Mouse (Mus musculus) left cerebral cortex, postnatal 25 days (tissue): ENCODE results near the gene Alg13. TPM values are rescaled to one million over a fixed set of nuclear protein-coding genes. Genes with fewer than 3 reads are reported as not detected.
A peak's percentile ranks its signal among the peaks of the same experiment; 100 is the strongest.

Source experiments
- DNase-seq, 2 experiments: peaks; one replicate each; pipeline ENCODE4 v3.0.0; 2022; ENCODE audit warnings: low spot score in 2 of 2, mixed read lengths in 1 of 2
- intact Hi-C: fragments of 180-260 bp; cut with DNase I; formaldehyde crosslinking; loops from one replicate; pipeline ENCODE4 v1.15.1; 2025
- total RNA-seq, 2 experiments: library from RNA; stranded (reverse); gene quantifications; 2 replicates each; pipeline ENCODE4 v1.2.3; 2021

The Alg13 gene
- total RNA-seq: 10 to 100 TPM; 11.2 to 19.2 TPM

GRCm38 (mm10) chrX:144317548-144318163, at the start of gene Alg13:
Alg13 (plus strand) TSS chrX:144317804.
- peak; percentile 75 to 86 for DNase-seq
- intact Hi-C loops: no loop called here

GRCm38 (mm10) chrX:144268606-144269005, 49.0 kb upstream of the Alg13 start:
- no peak for DNase-seq
- intact Hi-C loops: no loop called here

- intact Hi-C loops: no loop called here
- DNase-seq: peak; percentile 11 to 46
Observed at GRCm38 (mm10) chrX:144301476-144301875, 16.1 kb upstream of the Alg13 start.

- DNase-seq: no peak
- intact Hi-C loops: loop anchor here (1.0 kb wide), 1 partner anchor 52 kb away; no protein-coding TSS in a partner anchor
Observed at GRCm38 (mm10) chrX:144305659-144306058, 11.9 kb upstream of the Alg13 start.

- no peak for DNase-seq
- intact Hi-C loops: no loop called here
Observed at GRCm38 (mm10) chrX:144314041-144314440, 3.6 kb upstream of the Alg13 start.

- intact Hi-C loops: no loop called here
- DNase-seq: no peak
Observed at GRCm38 (mm10) chrX:144315028-144315427, 2.6 kb upstream of the Alg13 start.

- intact Hi-C loops: no loop called here
- no peak for DNase-seq
Observed at GRCm38 (mm10) chrX:144316004-144316403, 1.6 kb upstream of the Alg13 start.

- DNase-seq: no peak
- intact Hi-C loops: no loop called here
Observed at GRCm38 (mm10) chrX:144318164-144318979, 768 bp downstream of the Alg13 start.

- intact Hi-C loops: no loop called here
- DNase-seq: peak in 1 of 2 experiments; percentile 2
Observed at GRCm38 (mm10) chrX:144319366-144319765, 1.8 kb downstream of the Alg13 start.

GRCm38 (mm10) chrX:144325375-144325774, 7.8 kb downstream of the Alg13 start:
- no peak for DNase-seq
- intact Hi-C loops: no loop called here

- DNase-seq: no peak
- intact Hi-C loops: no loop called here
Observed at GRCm38 (mm10) chrX:144335332-144336015, 17.9 kb downstream of the Alg13 start.

- intact Hi-C loops: no loop called here
- DNase-seq: no peak
Observed at GRCm38 (mm10) chrX:144337938-144338337, 20.3 kb downstream of the Alg13 start.

GRCm38 (mm10) chrX:144338355-144338754, 20.8 kb downstream of the Alg13 start:
- no peak for DNase-seq
- intact Hi-C loops: no loop called here

GRCm38 (mm10) chrX:144374196-144374595, 56.6 kb downstream of the Alg13 start:
- intact Hi-C loops: no loop called here

GRCm38 (mm10) chrX:144403526-144403925, 85.9 kb downstream of the Alg13 start:
- intact Hi-C loops: loop anchor here (5.0 to 10.0 kb wide), 2 partner anchors 241 to 904 kb away; no protein-coding TSS in a partner anchor
- peak; percentile 23 to 55 for DNase-seq

More at GRCm38 (mm10) chrX:144374196-144374595, 56.6 kb downstream of the Alg13 start:
- DNase-seq: no peak

- intact Hi-C loops: loop anchor here (10.0 kb wide), 1 partner anchor 237 kb away; no protein-coding TSS in a partner anchor
- no peak for DNase-seq
Observed at GRCm38 (mm10) chrX:144408036-144408435, 90.4 kb downstream of the Alg13 start.

GRCm38 (mm10) chrX:144420259-144420658, 102.7 kb downstream of the Alg13 start:
- intact Hi-C loops: no loop called here
- DNase-seq: peak in 1 of 2 experiments; percentile 51

GRCm38 (mm10) chrX:144421091-144421490, 103.5 kb downstream of the Alg13 start:
- DNase-seq: peak in 1 of 2 experiments; percentile 25
- intact Hi-C loops: no loop called here

GRCm38 (mm10) chrX:144423848-144424247, 106.2 kb downstream of the Alg13 start:
- intact Hi-C loops: no loop called here
- peak in 1 of 2 experiments; percentile 37 for DNase-seq
